Mouse (Mus musculus): ENCODE data around the gene Dpy19l3.

Gene Dpy19l3

DNA sequence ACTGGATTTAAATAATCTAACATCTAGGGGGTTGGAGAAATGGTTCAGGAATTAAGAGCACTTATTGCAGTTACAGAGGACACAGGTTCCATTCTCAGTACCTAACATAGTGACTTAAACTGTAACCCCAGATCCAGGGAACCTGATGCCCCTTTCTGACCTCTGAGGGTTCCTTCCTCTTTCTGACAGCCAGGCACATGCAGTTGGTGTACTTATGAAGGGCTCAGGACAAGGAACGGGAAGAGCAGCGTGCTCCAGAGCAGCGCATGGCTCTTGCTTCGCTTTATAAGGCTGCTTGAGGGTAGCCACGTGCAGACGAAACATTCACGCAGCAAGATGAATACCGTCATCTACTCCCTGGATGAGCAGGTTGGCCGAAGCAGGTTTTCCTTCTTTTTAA is 3.4 kb downstream of the Dpy19l3 start:
- DNase-seq (ENCODE audit: low spot score) = peak; percentile 25

GRCm38 (mm10) chr7:35747397-35747964 is 6.8 kb downstream of the Dpy19l3 start:
- DNase-seq (ENCODE audit: low spot score) = no peak

GRCm38 (mm10) chr7:35746686-35747396 is 7.4 kb downstream of the Dpy19l3 start:
- no peak for DNase-seq (ENCODE audit: low spot score)

- DNase-seq (ENCODE audit: low spot score) = no peak
Measured at GRCm38 (mm10) chr7:35745281-35745702, 9.0 kb downstream of the Dpy19l3 start.

GRCm38 (mm10) chr7:35744771-35745170 is 9.5 kb downstream of the Dpy19l3 start:
- no peak for DNase-seq (ENCODE audit: low spot score)

GRCm38 (mm10) chr7:35742310-35742709 is 11.9 kb downstream of the Dpy19l3 start:
- no peak for DNase-seq (ENCODE audit: low spot score)

- no peak for DNase-seq (ENCODE audit: low spot score)
Measured at GRCm38 (mm10) chr7:35741858-35742257, 12.4 kb downstream of the Dpy19l3 start.

GRCm38 (mm10) chr7:35740489-35741230 is 13.6 kb downstream of the Dpy19l3 start:
- peak; percentile 87 for DNase-seq (ENCODE audit: low spot score)

GRCm38 (mm10) chr7:35738871-35739270 is 15.4 kb downstream of the Dpy19l3 start:
- DNase-seq (ENCODE audit: low spot score) = no peak

DNA sequence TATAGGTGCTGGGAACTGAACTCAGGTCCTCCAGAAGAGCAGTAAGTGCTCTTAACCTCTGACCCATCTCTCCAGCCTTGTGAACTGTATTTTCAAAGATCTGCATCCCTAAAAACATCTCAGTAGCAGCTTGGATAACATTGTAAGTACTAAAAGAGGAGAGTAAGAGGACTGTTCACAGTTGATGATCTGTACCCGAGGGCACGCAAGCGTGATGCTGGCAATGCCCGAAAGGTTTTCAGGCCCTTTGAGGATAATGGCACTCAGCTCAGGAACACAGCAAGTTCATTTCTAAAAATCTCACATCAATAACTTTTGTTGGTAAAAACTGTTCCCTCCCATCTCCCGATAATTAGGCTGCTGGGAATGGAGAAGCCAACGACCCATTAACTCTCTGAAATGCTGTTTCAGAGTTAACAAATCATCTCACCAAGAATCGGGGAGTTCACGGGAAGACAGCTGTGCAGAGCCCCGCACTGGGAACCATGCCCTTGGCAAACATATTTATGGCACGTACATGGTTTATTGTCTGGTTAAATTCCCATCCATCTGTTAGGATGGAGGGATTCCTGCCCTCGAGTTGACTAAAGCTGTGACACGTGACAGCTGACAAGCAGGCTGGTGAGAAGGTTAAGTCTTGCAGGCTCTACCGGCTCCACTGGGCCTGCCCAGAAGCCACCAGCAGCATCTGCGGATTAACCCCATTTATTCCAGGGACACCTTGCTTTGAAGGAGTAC is 20.8 kb downstream of the Dpy19l3 start:
- DNase-seq (ENCODE audit: low spot score) = no peak

GRCm38 (mm10) chr7:35732585-35733059 is 21.6 kb downstream of the Dpy19l3 start:
- DNase-seq (ENCODE audit: low spot score) = no peak

GRCm38 (mm10) chr7:35729621-35730031 is 24.6 kb downstream of the Dpy19l3 start:
- DNase-seq (ENCODE audit: low spot score) = no peak

DNA sequence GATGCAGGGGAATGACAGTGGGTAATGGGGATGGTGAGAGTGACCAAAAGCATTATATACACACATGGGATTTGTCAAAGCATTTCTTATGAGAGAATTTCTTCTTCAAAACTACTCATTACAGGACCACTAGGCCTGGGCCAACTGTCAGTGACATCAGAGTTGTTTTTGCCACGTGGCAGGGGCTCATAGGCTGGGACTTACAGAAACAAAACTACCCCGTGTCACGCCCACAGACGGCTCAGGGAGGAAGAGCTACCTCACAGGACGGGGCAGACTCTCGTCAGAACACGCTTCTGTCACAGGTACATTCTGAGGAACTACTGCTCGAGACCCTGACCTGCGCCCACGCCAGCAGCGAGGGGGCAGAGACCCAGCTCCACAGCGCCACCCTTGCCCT is 25.9 kb downstream of the Dpy19l3 start:
- DNase-seq (ENCODE audit: low spot score) = no peak

DNA sequence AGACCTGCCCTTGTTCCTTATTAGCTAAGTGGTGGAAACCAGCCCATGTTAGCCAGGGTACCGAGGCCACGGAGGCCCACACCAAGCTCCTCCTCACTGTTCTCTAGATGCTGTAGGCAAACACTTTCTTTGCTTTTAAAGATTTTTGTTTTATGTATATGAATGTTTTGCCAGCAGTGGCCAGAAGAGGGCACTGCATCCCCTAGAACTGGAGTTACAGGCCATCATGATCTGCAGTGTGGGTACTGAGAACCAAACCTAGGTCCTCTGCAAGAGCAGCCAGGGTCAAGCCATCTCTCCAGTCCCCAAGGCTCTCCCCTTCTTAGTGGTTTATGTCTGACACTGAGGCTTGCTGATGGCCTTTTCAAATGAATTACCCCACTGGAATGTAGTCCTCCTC is 31.2 kb downstream of the Dpy19l3 start:
- no peak for DNase-seq (ENCODE audit: low spot score)

GRCm38 (mm10) chr7:35718421-35719178 is 35.7 kb downstream of the Dpy19l3 start:
- DNase-seq (ENCODE audit: low spot score) = no peak

DNA sequence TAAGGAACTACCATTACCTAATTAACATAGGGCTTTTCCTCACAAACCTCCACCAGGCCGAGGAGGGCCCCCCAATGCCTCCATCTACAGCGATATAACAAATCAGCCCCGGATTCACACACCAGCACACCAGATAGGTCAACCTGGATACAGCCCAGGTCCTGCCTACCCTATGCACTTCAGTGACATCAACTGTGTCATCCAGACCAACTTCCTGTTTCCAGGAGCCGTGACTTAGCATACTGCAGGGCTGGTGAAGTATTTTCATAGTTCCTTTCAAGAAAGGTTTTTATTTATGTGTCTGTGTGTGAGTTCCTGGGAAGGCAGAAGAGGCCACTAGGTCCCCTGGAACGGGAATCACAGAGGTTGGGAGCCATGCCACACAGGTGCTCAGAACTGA is 43.9 kb downstream of the Dpy19l3 start:
- DNase-seq (ENCODE audit: low spot score) = no peak

GRCm38 (mm10) chr7:35708101-35708500 is 46.2 kb downstream of the Dpy19l3 start:
- no peak for DNase-seq (ENCODE audit: low spot score)

DNA sequence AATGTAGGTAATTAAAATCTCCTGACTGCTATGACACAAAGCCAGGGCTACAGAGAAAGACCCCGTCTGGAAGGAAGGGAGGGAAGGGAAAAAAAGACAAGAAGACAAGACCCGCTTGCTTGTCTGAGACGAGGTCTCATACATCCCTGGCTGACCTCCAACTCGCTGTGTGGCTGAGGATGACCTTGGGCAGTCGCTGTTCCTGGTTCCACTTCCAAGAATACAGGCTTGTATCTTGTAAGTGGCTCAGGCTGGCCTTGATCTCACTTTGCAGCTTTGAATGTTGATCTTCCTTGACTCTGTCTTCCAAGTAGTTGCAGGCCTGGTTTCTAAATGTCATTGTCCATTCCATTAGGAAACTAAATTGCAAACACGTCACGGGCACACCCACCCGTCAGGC is 55.2 kb downstream of the Dpy19l3 start:
- DNase-seq (ENCODE audit: low spot score) = peak; percentile 64

DNA sequence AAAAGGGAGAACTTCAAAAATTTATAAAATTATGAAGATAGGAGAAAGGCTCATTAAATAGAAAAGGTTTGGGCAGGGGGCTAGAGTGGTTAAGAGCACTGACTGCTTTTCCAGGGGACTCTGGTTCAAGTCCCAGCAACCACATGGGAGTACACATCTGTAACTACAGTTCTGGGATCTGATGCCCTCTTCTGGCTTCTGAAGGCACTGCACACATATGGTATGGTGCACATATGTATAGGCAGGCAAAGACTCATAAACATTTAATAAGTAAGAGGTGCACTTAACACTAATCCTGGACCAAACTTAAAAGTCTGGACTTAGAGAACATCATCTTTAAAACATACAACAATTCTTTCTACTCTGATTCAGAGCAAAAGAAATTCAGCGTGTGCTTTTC is 56.2 kb downstream of the Dpy19l3 start:
- DNase-seq (ENCODE audit: low spot score) = no peak

DNA sequence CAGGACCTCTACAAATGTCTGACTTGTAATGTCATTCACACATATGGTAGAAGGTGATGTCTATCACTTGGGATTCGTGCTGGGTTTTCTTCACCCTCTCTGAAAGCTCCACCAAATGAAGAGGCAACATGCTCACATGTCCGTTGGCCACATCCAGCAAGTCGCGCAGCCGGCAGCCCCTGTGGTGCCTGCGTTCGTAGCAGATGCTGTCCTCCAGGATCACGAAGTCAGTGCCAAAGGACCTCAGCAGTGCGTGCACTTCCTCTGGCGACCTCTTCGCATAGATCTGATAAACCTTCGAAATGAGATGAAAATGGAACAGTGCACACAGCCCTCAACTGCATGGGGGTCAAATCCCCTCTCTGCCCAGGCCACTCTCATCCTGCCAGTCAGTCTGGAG is 61.6 kb downstream of the Dpy19l3 start:
- no peak for DNase-seq (ENCODE audit: low spot score)

GRCm38 (mm10) chr7:35692117-35692516 is 62.1 kb downstream of the Dpy19l3 start:
- DNase-seq (ENCODE audit: low spot score) = no peak
